Mouse (Mus musculus): ENCODE data around the gene Smco1. TPM values are rescaled to one million over a fixed set of nuclear protein-coding genes. Genes with fewer than 3 reads are reported as not detected.

Smco1 gene
- not detected for polyA plus RNA-seq (2017; shearing (Covaris generic))

DNA sequence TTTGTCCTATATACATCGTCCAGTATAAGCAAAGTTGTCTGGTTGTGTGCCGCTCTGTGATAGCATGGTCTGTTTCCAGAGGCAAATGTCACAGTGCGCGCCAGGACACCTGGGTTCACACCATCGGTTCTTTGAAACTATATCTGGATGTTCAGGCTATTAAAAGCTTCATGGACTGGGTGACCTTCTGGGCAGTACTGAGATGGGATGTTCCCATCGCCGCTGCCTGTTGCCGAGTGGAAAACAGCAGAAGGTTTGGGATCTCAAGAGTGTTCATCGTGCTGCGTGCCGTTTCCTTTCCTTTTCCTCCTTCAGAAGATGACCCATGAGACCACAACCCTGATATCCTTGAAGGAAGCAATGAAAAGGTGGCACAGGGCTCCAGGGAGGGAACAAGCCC lies at the start of gene Smco1:
Gene Smco1 (plus strand): TSS at position 178 of the 400 bp plus-strand sequence.

DNA sequence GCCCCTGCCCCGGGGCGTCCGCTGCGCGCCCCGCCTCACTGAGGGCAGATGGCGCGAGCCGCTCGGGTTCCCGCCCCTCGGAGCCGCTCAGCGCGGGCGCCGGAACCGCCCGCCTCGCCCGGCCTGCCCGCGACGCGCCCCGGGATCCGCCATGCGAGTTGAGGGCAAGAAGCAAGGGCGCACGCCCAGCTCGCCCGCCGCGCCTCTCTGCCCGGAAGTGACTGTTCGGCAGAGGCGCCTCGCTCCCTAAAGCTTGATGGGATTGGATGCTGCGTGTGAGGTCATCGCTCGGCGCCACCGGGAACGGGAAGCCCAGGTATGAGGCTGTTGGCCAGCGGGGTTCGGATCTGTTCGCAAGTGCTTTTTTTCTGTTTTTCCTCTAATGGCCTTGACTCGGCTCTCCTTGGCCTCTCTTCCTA lies 24.3 kb upstream of the Smco1 start, which contains the start of the genes Fbxo45 and Wdr53:
Gene Fbxo45 (minus strand): TSS at position 207 of the 419 bp plus-strand sequence.
Gene Wdr53 (plus strand): TSS at position 276 of the 419 bp plus-strand sequence.

GRCm38 (mm10) chr16:32277308-32278256 lies 6.3 kb downstream of the Smco1 start, which contains the start of gene Rnf168:
Rnf168 (plus strand) TSS chr16:32277459.

Other genes with a start within 250 kb of the Smco1 start
- gene Pak2, start 192.1 kb upstream of the Smco1 start, polyA plus RNA-seq (2017; shearing (Covaris generic)): 89.5 TPM
- 149 TPM for gene Pigx, start 171.7 kb upstream of the Smco1 start, polyA plus RNA-seq (2017; shearing (Covaris generic))
- 45.3 TPM for gene Cep19, start 171.7 kb upstream of the Smco1 start, polyA plus RNA-seq (2017; shearing (Covaris generic))
- gene Nrros, start 105.9 kb upstream of the Smco1 start, polyA plus RNA-seq (2017; shearing (Covaris generic)): 97.3 TPM
- not detected for gene Bex6, start 91.6 kb upstream of the Smco1 start, polyA plus RNA-seq (2017; shearing (Covaris generic))
- gene Fbxo45, start 24.3 kb upstream of the Smco1 start, polyA plus RNA-seq (2017; shearing (Covaris generic)): 3.0 TPM
- gene Wdr53, start 24.2 kb upstream of the Smco1 start, polyA plus RNA-seq (2017; shearing (Covaris generic)): 22.0 TPM
- 20.1 TPM for gene Rnf168, start 6.0 kb downstream of the Smco1 start, polyA plus RNA-seq (2017; shearing (Covaris generic))
- 37.2 TPM for gene Ubxn7, start 60.8 kb downstream of the Smco1 start, polyA plus RNA-seq (2017; shearing (Covaris generic))
- not detected for gene Tm4sf19, start 129.0 kb downstream of the Smco1 start, polyA plus RNA-seq (2017; shearing (Covaris generic))
- 4.2 TPM for gene Tctex1d2, start 148.2 kb downstream of the Smco1 start, polyA plus RNA-seq (2017; shearing (Covaris generic))
- 17.4 TPM for gene Pcyt1a, start 159.5 kb downstream of the Smco1 start, polyA plus RNA-seq (2017; shearing (Covaris generic))
- gene Slc51a, start 216.4 kb downstream of the Smco1 start, polyA plus RNA-seq (2017; shearing (Covaris generic)): not detected
- not detected for gene Zdhhc19, start 224.8 kb downstream of the Smco1 start, polyA plus RNA-seq (2017; shearing (Covaris generic))

All from inflammation-experienced regulatory T-cells, adult 16 weeks (primary cell).